Mouse (Mus musculus): ENCODE results near the gene Myo1e. TPM values are rescaled to one million over a fixed set of nuclear protein-coding genes. Genes with fewer than 3 reads are reported as not detected.

The Myo1e gene
- polyA plus RNA-seq, 1 experiment from 2014 or later = 10.0 TPM

DNA sequence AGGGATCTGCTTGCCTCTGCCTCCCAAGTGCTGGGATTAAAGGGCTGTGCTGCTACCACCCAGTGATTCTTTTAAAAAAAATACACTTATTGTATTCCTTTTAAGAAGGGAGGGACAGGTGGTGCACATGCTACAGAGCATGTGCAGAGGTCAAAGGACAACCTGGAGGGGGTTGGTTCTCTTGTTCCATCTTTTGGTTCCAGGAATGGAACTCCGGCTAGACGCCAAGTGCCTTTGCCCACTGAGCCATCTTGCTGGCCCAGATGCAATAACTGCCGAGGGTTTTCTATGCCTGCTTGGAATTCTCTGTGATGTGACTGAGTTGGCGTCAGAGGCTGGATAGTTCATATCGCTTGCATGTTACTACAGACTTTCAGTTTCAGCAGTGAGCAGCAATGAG, 58.4 kb downstream of the Myo1e start:
- no peaks in the 10 kb centered on the region for H3K27me3 ChIP-seq (ENCODE audit: control insufficient read depth, insufficient read depth, low read length)
- no peak overlapping the region for H3K4me2 ChIP-seq (replicated peaks; ENCODE audit: low read depth, low read length)
- H3K4me1 ChIP-seq (replicated peaks; ENCODE audit: control insufficient read depth, insufficient read depth, low read length) = 0 out of 2 replicates have a peak, but pooled peaks cover 2% of the 10 kb centered on the region
- no peak for DNase-seq (ENCODE audit: low spot score)
- no peak overlapping the region for H3K4me3 ChIP-seq (ENCODE audit: low read depth, low read length)
- WGBS = 88% methylated on average over 5 of the region's 5 CpGs
- no peak overlapping the region for H3K27ac ChIP-seq (ENCODE audit: low read depth, low read length)
- no peaks in the 10 kb centered on the region for H3K9me3 ChIP-seq (ENCODE audit: control insufficient read depth, low read length)
- H3K36me3 ChIP-seq (ENCODE audit: control insufficient read depth, insufficient read depth, low read length) = no peaks in the 10 kb centered on the region
- ATAC-seq (ENCODE audit: low FRiP score) = no peak
- H3K9ac ChIP-seq (ENCODE audit: low read depth, low read length) = no peak overlapping the region

- 91% methylated on average over 2 of the region's 2 CpGs for WGBS
- H3K4me2 ChIP-seq (replicated peaks; ENCODE audit: low read depth, low read length) = no peak overlapping the region
- DNase-seq (ENCODE audit: low spot score) (no peak), ATAC-seq (ENCODE audit: low FRiP score) (no peak)
- H3K9ac ChIP-seq (ENCODE audit: low read depth, low read length) = no peak overlapping the region
- no peaks in the 10 kb centered on the region for H3K9me3 ChIP-seq (ENCODE audit: control insufficient read depth, low read length)
- H3K27ac ChIP-seq (ENCODE audit: low read depth, low read length) = no peak overlapping the region
- no peaks in the 10 kb centered on the region for H3K36me3 ChIP-seq (ENCODE audit: control insufficient read depth, insufficient read depth, low read length)
- no peak overlapping the region for H3K4me3 ChIP-seq (ENCODE audit: low read depth, low read length)
- 0 out of 2 replicates have a peak, but pooled peaks cover 2% of the 10 kb centered on the region for H3K4me1 ChIP-seq (replicated peaks; ENCODE audit: control insufficient read depth, insufficient read depth, low read length)
- H3K27me3 ChIP-seq (ENCODE audit: control insufficient read depth, insufficient read depth, low read length) = no peaks in the 10 kb centered on the region
These were observed 59.0 kb downstream of the Myo1e start for GRCm38 (mm10) chr9:70266186-70266585.

DNA sequence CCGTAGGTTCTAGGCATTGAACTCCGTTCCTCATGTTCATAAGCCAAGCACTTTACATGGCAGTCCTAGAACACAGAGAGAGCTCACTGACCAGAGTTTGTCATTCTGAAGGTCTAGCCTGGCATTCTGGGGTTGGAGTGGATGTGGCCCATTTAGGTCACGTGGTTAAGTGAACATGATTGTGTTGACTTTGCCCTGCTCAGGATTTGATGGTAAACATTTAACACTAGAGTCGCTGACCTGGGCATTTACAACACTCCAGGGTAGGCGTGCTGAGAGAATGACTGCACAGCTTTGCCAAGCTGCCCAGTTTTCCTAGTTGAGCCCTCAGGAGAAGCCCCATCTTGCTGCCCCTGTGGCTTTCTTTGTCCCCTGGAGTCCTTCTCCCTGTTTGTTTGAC, 60.0 kb downstream of the Myo1e start:
- Histone ChIP-seq H3K27ac (ENCODE audit: low read depth, low read length) (no peak overlapping the region), H3K36me3 (ENCODE audit: control insufficient read depth, insufficient read depth, low read length) (no peaks in the 10 kb centered on the region), H3K9ac (ENCODE audit: low read depth, low read length) (no peak overlapping the region), H3K9me3 (ENCODE audit: control insufficient read depth, low read length) (no peaks in the 10 kb centered on the region), H3K4me1 (replicated peaks; ENCODE audit: control insufficient read depth, insufficient read depth, low read length) (0 out of 2 replicates have a peak, but pooled peaks cover 2% of the 10 kb centered on the region), H3K27me3 (ENCODE audit: control insufficient read depth, insufficient read depth, low read length) (no peaks in the 10 kb centered on the region), H3K4me2 (replicated peaks; ENCODE audit: low read depth, low read length) (no peak overlapping the region), H3K4me3 (ENCODE audit: low read depth, low read length) (no peak overlapping the region)
- DNase-seq (ENCODE audit: low spot score) (no peak), ATAC-seq (ENCODE audit: low FRiP score) (no peak)
- 85% methylated on average over 5 of the region's 5 CpGs for WGBS

- DNase-seq (ENCODE audit: low spot score) = peak; percentile 43
- no peak overlapping the region for H3K4me3 ChIP-seq (ENCODE audit: low read depth, low read length)
- H3K9ac ChIP-seq (ENCODE audit: low read depth, low read length) = no peak overlapping the region
- H3K27ac ChIP-seq (ENCODE audit: low read depth, low read length) = peak overlapping the region; percentile 17; the same call in 1 of the 2 replicates
- H3K36me3 ChIP-seq (ENCODE audit: control insufficient read depth, insufficient read depth, low read length) = no peaks in the 10 kb centered on the region
- ATAC-seq (ENCODE audit: low FRiP score) = no peak
- H3K4me2 ChIP-seq (replicated peaks; ENCODE audit: low read depth, low read length) = no peak overlapping the region
- no peaks in the 10 kb centered on the region for H3K27me3 ChIP-seq (ENCODE audit: control insufficient read depth, insufficient read depth, low read length)
- no peaks in the 10 kb centered on the region for H3K4me1 ChIP-seq (replicated peaks; ENCODE audit: control insufficient read depth, insufficient read depth, low read length)
- 33% methylated on average over 10 of the region's 10 CpGs for WGBS
- no peaks in the 10 kb centered on the region for H3K9me3 ChIP-seq (ENCODE audit: control insufficient read depth, low read length)
These were observed 62.2 kb downstream of the Myo1e start for GRCm38 (mm10) chr9:70269349-70269748.

DNA sequence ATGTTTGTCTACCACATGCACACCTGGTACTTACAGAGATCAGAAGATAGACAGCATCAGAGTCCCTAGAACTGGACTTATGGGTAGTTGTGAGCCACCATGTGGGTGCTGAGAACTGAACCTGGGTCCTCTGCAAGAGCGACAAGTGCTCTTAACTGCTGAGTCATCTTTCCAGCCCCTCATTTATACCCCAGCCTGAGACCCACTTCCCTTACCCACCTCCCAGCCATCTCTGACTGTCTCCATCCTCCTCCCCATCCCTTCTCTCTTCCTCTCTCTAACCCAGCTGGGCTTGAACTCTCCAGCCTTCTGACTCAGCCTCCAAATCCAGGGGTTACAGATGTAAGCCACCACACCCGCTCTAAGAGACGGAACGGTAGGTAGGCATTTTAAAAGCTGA, 63.3 kb downstream of the Myo1e start:
- Histone ChIP-seq H3K9ac (ENCODE audit: low read depth, low read length) (no peak overlapping the region), H3K27ac (ENCODE audit: low read depth, low read length) (no peak overlapping the region), H3K36me3 (ENCODE audit: control insufficient read depth, insufficient read depth, low read length) (no peaks in the 10 kb centered on the region), H3K4me2 (replicated peaks; ENCODE audit: low read depth, low read length) (no peak overlapping the region), H3K4me1 (replicated peaks; ENCODE audit: control insufficient read depth, insufficient read depth, low read length) (no peaks in the 10 kb centered on the region), H3K27me3 (ENCODE audit: control insufficient read depth, insufficient read depth, low read length) (no peaks in the 10 kb centered on the region), H3K4me3 (ENCODE audit: low read depth, low read length) (no peak overlapping the region), H3K9me3 (ENCODE audit: control insufficient read depth, low read length) (no peaks in the 10 kb centered on the region)
- DNase-seq (ENCODE audit: low spot score) (no peak), ATAC-seq (ENCODE audit: low FRiP score) (no peak)
- WGBS = 95% methylated on average over 4 of the region's 4 CpGs

DNA sequence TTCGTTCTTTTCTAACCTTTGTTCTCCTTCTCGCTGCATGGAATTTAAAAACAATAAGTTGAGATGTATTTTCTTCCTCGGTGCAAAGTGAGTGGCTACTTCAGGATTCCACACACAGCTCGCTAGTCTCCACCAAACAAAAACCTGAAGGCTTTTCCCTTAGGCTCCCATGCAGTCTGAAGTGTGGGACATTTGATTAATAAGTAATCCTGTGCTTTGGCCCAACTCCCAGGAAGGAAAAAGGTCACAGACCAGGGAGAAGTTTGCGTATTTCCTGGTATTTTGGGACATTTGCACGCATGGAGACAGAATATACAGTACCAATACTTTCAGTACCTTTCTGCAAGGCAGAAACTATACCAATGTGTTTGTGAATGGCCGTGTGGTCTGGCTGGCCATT, 64.0 kb downstream of the Myo1e start:
- DNase-seq (ENCODE audit: low spot score) = no peak
- Histone ChIP-seq H3K4me1 (replicated peaks; ENCODE audit: control insufficient read depth, insufficient read depth, low read length) (no peaks in the 10 kb centered on the region), H3K9ac (ENCODE audit: low read depth, low read length) (no peak overlapping the region), H3K9me3 (ENCODE audit: control insufficient read depth, low read length) (no peaks in the 10 kb centered on the region), H3K36me3 (ENCODE audit: control insufficient read depth, insufficient read depth, low read length) (no peaks in the 10 kb centered on the region), H3K4me3 (ENCODE audit: low read depth, low read length) (no peak overlapping the region), H3K4me2 (replicated peaks; ENCODE audit: low read depth, low read length) (no peak overlapping the region), H3K27ac (ENCODE audit: low read depth, low read length) (no peak overlapping the region), H3K27me3 (ENCODE audit: control insufficient read depth, insufficient read depth, low read length) (no peaks in the 10 kb centered on the region)
- ATAC-seq (ENCODE audit: low FRiP score) = no peak
- 81% methylated on average over 7 of the region's 7 CpGs for WGBS

DNA sequence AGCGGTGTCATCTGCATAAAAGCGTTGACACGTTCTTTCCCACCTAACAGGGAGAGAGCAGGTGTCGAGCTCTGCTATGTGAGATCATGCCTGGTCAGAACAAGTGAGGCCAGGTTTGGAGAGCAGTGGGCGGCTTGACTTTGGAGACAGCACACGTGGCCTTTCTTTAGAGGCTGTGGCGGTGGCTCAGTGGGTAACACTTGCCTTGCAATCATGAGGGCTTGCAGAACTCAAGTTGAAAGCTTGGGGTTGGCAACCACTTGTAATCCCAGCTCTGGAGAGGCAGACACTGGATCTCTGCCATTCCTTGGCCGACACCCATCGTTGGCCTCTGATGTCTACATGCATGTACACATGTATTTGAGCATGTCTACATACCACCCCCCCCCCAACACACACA, 64.5 kb downstream of the Myo1e start:
- Histone ChIP-seq H3K9ac (ENCODE audit: low read depth, low read length) (no peak overlapping the region), H3K36me3 (ENCODE audit: control insufficient read depth, insufficient read depth, low read length) (no peaks in the 10 kb centered on the region), H3K9me3 (ENCODE audit: control insufficient read depth, low read length) (no peaks in the 10 kb centered on the region), H3K4me1 (replicated peaks; ENCODE audit: control insufficient read depth, insufficient read depth, low read length) (no peaks in the 10 kb centered on the region), H3K27me3 (ENCODE audit: control insufficient read depth, insufficient read depth, low read length) (no peaks in the 10 kb centered on the region), H3K27ac (ENCODE audit: low read depth, low read length) (no peak overlapping the region), H3K4me3 (ENCODE audit: low read depth, low read length) (no peak overlapping the region), H3K4me2 (replicated peaks; ENCODE audit: low read depth, low read length) (no peak overlapping the region)
- DNase-seq (ENCODE audit: low spot score) (no peak), ATAC-seq (ENCODE audit: low FRiP score) (no peak)
- WGBS = 91% methylated on average over 9 of the region's 9 CpGs

DNA sequence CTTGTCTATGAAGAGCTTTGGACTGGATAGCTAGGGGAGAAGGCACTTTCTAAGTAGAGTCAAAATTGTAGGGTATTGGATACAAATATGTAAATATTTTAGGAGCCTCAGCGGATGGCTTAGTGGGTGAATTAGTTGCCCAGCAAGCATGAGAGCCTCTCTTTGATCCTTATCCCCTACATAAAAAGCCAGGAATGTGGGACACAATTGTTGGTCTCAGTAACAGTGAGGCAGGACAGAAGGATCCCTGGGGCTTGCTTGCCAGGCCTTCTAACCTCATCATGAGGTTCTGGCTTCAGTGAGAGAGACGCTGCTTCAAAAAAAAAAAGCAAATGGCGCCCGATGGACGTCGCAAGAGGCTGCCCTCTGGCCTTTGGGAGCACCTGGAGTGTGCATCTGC, 66.9 kb downstream of the Myo1e start:
- no peak overlapping the region for H3K27ac ChIP-seq (ENCODE audit: low read depth, low read length)
- 86% methylated on average over 6 of the region's 6 CpGs for WGBS
- DNase-seq (ENCODE audit: low spot score) = no peak

DNA sequence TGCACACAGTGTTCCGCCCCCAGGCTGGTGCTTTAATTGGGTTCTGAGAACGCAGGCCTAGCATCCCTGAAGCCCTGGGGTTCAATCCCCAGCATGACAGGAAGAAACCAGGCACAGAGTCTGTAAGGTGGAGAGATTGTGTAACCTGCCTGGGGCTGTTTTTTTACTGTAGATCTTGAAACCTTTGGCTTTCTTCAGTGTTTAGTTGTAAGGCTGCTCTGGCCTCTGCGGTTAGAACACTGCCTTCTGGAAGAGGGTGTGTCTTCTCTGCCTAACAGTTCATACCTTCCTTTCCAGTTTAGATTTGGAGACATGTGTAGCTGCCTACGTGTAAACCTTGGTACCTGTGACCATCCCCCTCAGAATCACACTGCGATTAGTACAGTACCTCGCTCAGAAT, 67.3 kb downstream of the Myo1e start:
- H3K27ac ChIP-seq (ENCODE audit: low read depth, low read length) = no peak overlapping the region
- ATAC-seq (ENCODE audit: low FRiP score) = no peak
- H3K36me3 ChIP-seq (ENCODE audit: control insufficient read depth, insufficient read depth, low read length) = no peaks in the 10 kb centered on the region
- H3K9me3 ChIP-seq (ENCODE audit: control insufficient read depth, low read length) = no peaks in the 10 kb centered on the region
- WGBS = 92% methylated on average over 6 of the region's 6 CpGs
- H3K4me1 ChIP-seq (replicated peaks; ENCODE audit: control insufficient read depth, insufficient read depth, low read length) = no peaks in the 10 kb centered on the region
- no peak overlapping the region for H3K9ac ChIP-seq (ENCODE audit: low read depth, low read length)
- no peak overlapping the region for H3K4me2 ChIP-seq (replicated peaks; ENCODE audit: low read depth, low read length)
- H3K27me3 ChIP-seq (ENCODE audit: control insufficient read depth, insufficient read depth, low read length) = no peaks in the 10 kb centered on the region
- DNase-seq (ENCODE audit: low spot score) = no peak
- no peak overlapping the region for H3K4me3 ChIP-seq (ENCODE audit: low read depth, low read length)

More for the DNA sequence above, 66.9 kb downstream of the Myo1e start:
- Histone ChIP-seq H3K9me3 (ENCODE audit: control insufficient read depth, low read length) (no peaks in the 10 kb centered on the region), H3K36me3 (ENCODE audit: control insufficient read depth, insufficient read depth, low read length) (no peaks in the 10 kb centered on the region), H3K27me3 (ENCODE audit: control insufficient read depth, insufficient read depth, low read length) (no peaks in the 10 kb centered on the region), H3K4me2 (replicated peaks; ENCODE audit: low read depth, low read length) (no peak overlapping the region), H3K4me3 (ENCODE audit: low read depth, low read length) (no peak overlapping the region), H3K4me1 (replicated peaks; ENCODE audit: control insufficient read depth, insufficient read depth, low read length) (no peaks in the 10 kb centered on the region), H3K9ac (ENCODE audit: low read depth, low read length) (no peak overlapping the region)
- ATAC-seq (ENCODE audit: low FRiP score) = no peak

Data from hindbrain, embryonic 11.5 days (tissue).